Mouse (Mus musculus) erythroblast, embryonic 14.5 days (primary cell): ENCODE measurements at regions not wholly inside any gene's neighbourhood (a gene's known extent, or its start where the extent isn't known, plus 50 kb on each side); places are given as distances from the start of the nearest gene placed in this dataset.

ENCODE experiments used
- GATA1 ChIP-seq: IDR thresholded peaks from 2 replicates; pipeline ENCODE4 v1.6.1; 2012; ENCODE audit warnings: low read length, inconsistent platforms, mixed read lengths
- TAL1 ChIP-seq: IDR thresholded peaks from 3 replicates; pipeline ENCODE4 v1.6.1; 2012; ENCODE audit warnings: low read length, inconsistent platforms, mixed read lengths

GRCm38 (mm10) chr12:107779306-107780057, 223.9 kb downstream of the Bcl11b start:
- TF ChIP-seq TAL1, result no peak
- no peak for TF ChIP-seq GATA1
